Mouse (Mus musculus) embryo, embryonic 10.5 days (tissue): ENCODE measurements around the gene Imp4.
"Not testable (repeated sequence)": the region's sequence is repeated elsewhere in the genome, so short reads cannot be mapped to it uniquely, and the experiment has no call there.

Experiments used
- DNase-seq: peaks from one replicate; pipeline ENCODE4 v3.0.0-alpha.2; 2015; ENCODE audit warnings: low spot score

Imp4 gene

DNA sequence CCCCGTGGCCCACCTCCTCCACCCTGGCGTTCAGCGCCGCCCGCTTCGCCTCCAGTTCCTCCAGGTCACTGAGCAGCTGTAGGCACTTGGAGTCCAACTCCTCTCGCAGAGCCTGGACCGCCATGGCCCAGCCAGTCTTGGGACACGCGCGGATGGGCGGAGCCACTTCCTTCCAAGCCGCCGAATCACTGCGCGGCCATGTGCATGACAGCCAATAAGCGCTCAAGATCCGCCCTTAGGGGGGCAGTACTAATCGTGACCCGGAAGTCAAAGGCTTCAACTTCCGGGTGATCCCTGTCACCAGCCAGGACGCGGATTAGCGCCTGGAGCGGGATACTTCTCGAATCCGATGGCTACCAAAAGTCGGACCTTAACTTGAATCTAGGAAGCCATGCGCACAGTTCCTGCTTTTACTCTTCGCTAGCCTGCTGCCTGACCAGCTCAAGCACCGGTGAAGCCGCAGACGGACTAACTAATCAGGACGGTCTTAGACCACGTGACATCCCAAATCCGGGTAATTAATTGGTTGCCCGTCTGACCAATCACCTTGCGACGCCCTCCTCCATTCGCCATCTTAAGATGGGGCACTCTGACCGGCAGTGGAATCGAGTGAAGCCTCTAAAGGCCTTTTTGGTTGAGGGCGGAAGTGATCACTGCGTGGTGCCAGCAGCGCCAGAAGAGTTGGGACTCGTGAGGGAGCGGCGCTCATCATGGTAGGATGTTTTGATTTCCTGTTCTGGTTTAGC, at the start of gene Imp4, which contains the start of gene Ccdc115:
Gene Imp4 (plus strand): TSS at position 637 of the 746 bp plus-strand sequence.
Gene Ccdc115 (minus strand): TSS at position 458 of the 746 bp plus-strand sequence.
- peak; percentile 99 for DNase-seq

DNA sequence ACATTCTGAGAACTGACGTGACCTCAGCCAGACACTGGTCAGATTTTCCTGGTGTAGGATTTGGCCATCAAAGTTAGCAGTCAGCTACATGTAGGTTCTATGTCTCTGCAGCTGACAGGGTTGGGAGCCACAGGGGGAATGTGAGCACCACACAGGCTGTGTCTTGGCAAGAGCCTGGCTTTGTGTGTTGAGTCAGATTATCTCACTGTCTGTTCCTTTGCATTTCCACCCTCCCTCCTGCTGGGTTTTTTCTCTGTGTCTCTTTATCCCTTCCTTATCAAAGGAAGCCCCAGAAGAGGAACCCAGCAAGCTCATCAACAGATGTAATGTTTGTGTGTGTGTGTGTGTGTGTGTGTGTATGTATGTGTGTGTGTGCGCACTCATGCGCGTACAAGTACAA, 43.3 kb upstream of the Imp4 start:
- no peak for DNase-seq

DNA sequence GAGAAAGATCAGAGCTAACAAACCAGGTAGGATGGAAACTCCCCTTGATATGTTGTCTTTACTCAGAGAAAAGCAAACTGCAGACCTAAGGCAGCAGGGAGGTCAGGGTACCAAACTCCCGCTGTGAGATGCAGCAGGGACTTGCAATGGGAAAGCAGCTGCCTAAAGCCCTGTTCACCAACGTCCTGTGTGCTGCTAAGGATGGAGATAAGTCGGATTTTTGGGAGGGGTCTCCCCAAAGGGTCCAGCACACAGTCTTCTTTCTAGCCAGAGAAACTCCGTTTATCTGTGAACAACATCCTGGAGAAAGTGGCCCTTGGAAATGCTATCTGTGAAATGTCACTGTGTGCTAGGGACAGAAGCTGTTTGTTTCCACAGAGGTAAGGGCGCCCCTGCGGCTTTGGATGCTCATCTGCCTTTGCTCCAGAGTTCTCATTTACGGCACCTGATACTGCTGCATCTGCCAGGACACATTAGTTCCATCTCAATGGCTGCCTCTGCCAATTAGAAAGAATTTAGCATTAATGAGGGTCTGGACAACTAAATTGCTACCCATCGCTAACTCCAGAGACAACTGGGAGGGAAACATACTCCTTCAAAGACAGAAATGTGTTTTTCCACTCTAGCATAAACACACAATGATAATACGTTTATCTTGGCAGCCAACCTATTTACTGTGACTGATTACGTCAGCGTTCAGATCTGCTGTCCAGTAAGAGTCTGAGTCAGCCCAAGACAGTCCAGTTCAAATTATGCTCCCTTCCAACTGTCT, 40.3 kb upstream of the Imp4 start:
- DNase-seq, result no peak

DNA sequence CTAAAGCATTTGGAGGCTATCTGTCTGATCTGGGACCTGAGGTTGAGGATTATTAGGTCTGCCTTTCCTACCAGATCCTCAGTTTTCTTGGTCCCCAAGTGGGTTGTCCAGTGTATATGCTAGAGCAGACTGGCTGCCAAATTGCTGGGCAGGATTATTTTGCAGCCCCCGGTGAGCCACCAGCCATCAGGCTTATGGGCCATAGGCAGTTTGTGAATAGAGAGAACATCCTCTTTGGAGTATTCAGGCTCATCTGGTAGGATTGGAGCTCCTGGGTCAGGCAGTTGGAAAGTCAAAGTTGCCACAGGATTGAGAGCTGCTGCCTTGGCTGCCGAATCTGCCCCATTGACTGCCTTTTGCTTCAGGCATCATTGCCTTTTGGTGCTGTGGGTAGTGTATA, 11.2 kb upstream of the Imp4 start:
- no peak for DNase-seq

DNA sequence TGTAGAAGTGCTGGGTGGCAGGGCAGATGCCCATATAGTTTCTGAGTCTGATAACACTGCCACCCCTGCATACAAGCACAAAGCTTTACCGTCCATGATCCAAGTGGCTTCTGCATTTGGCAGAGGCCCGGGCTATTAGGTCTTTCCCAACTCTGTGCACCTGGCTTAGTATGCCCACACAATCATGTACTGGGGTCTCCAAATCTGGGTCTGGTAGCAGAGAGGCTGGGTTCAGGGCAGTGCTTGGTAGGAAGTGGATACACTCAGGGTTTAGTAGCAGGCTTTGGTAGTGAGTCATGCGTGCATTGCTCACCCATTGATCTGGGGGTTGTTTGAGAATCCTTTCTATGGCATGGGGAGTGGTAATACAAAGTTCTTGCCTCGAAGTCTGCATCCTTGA, 10.4 kb upstream of the Imp4 start:
- DNase-seq, result no peak

DNA sequence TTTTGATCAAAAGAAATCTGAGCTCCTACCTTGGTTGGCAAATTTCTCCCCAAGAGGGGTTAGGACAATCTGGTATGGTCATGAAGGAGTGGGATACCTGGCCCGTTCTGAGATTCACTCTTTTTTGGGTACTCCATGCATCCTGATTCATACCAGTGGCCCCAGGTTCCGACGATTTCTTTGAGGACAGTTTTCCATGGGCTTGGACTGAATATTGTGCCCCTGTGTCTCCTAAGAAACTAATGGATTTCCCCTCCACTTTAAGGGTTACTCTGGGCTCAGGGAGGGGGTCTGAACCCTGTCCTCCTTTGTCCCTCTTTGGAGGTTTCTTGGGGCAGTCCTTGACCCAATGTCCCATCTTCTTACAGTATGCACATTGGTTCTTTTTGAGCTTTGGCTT, 8.7 kb upstream of the Imp4 start:
- no peak for DNase-seq

DNA sequence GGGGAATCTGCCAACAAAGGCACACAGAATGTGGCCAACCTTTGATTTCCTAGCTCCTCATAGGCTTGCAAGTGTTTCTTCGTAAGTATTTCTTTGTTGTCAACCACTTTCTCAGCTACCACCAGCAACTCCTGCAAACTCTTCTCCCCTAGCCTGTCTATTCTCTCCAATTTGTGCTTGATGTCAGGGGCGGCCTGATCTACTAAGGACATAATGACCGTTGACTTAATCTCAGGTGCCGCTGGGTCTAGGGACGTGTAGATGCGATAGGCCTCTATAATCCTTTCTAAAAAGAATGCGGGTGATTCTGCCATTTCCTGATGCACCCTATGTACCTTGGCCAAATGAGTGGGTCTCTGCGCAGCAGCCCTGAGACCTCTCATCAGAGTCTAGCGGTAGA, 8.2 kb upstream of the Imp4 start:
- no peak for DNase-seq

DNA sequence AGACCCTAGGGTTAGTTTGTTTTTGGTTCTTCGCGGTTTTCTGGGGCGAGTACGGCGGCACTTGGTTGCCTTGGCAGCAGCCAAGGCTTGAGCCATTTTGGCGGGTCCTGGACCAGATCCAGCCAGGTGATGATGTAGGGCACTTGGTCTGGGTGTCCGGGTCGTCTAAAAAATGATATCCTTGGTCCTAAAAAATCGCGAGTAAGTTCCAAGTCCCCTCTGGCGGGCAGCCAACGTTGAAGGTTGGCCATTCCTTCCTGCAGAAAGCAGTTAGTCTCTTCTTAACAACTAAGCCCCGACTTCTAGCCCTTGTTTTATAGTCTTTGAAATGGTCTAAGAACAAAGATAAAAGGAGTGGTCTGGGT, 7.3 kb upstream of the Imp4 start:
- DNase-seq, result no peak

DNA sequence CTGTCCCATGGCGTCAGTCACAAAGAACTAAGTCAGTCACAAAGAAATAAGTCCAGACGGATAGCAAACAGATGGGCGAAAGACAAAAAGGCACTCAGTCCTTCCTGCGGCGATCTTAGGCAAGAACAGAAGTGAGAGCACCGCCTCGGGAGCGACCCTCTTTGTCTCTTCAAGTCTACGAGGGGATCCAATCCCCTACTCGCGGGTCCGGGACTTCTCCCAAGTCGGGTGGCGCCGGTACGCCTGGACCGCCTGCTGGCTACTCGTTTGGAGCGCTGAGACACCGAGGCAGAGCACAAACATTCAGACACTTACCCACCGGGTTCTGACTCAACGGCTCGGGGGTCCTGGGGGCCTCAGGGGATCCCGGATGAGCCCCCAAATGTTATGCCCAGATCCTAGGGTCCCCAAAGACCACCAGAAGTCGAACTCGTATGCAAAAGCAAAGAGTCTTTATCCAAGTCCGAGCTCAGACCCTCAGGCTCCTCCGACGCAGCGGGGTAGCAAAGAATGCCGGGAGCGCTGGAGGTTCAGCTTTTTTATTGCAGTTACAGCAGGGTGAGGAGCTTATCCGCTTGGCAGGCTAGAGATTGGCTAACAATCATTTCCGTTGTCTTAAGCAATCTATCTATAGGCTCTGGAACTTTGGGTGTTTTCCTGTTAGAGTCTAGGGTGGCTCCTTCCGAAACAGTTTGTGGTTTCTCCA, 6.7 kb upstream of the Imp4 start:
- peak; percentile 74 for DNase-seq

DNA sequence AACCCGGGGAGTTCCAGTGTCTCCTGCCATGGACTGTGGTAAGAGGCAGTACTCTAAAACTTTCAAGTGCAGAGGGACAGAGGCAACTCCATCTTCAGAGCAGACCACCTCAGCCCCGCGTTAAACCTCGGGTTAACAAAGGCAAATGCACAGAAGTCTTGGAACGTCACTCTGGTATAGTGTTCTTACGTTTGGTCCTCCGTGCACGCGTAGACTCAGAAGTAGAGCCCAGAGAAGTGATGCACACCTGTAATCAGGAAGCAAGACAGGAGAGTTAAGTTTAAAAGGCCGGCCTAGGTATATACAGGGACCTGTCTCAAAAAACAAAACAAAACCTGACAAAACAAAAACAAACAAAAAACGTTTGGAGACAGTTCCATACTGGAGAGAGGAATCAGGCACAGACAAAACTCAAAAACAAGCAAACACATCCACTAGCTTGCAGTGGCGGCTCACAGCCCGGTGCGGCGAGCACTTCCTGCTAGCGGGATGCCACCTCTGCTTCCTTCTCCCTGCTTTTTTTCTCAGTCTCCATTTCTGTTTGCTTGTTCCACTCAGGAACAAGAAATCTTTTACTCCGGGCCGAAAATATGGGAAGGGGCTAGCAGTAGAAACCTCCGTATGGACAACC, 5.6 kb upstream of the Imp4 start:
- peak; percentile 63 for DNase-seq

DNA sequence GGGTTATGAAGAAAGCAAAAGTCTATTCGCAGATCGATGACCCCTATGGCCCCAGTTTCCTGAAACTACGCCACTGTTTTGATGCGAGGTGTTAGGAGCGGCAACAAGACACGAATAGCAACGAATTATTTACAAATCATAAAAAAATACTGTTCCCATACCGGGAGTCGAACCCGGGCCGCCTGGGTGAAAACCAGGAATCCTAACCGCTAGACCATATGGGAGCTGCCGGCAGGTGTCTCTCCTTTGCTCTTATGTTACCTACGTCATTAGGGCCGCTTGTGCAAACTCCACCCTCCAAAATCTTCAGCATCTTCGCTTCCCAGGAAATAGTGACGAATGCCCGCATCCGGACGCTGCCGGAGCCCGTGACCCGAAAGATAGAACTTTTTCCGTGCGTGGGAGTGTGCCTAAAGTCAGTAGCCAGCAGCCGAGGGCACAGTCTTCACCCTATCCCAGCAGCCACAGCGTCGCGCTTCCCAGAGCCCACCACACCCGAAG, 4.9 kb upstream of the Imp4 start:
- DNase-seq, result peak; percentile 96

DNA sequence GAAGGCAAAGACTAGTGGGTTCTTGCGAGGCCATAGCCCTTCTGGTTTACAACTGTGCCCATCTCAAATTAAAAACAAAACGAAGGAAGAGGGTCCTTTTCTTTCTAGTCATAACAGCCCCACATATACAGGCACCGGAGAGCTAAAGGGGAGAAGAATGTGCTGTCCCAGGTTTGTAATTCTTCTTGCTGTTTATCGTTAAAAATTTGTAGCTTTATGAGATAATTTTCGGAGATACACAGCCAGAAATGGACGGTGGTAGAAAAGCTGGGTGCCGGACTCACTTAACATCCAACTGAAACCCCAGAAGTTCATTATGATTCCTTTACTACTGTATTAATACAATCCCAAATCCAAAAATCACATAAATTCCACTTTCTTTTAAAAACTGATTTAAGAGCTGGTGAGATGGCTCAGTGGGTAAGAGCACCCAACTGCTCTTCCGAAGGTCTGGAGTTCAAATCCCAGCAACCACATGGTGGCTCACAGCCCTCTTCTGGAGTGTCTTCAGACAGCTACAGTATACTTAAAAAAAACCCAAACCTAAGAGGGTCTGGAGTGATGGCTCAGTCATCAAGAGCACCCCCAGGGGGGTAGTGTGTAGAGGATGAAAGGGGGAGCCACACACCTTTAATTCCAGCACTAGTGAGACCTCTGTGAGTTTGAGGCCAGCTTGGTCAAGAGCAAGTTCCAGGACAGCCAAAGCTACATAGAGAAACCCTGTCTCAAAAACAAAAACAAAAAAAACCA, 4.1 kb upstream of the Imp4 start:
- DNase-seq, result peak; percentile 22

DNA sequence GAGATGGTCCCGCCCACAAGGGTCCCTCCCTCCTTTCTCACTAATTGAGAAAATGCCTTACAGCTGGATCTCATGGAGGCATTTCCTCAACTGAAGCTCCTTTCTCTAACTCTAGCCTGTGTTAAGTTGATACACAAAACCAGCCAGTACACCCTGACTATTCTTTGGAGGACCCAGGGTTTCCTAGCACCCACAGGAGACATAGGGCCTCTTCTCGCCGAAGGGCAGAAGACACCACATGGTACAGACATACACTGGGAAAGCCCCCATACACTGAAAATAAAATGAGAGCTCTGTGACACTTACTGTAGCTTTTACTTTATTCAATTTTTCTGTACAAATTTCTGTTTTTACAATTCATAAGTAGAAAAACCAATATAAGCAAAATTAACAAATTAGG, 3.3 kb upstream of the Imp4 start:
- DNase-seq, result no peak

DNA sequence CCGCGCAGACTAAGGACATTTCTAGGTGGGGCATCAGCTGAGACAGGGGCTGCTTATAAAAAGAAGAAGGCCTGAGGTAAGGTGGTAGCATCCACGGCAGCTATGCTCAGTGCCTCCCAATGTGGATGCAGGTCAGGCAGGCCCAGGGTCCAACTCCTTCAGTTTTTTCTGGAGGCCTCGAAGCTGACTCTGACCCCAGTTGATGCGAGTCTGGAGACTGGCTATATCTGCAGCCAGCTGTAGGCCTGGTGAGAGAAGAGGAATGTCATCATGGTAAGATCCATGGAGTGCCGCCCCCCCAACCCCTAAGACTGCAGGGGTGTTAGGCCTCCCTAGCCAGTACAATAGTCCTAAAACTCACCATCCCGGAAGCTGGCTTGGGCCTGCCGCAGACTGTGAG, 2.3 kb upstream of the Imp4 start:
- DNase-seq, result not testable (repeated sequence)

DNA sequence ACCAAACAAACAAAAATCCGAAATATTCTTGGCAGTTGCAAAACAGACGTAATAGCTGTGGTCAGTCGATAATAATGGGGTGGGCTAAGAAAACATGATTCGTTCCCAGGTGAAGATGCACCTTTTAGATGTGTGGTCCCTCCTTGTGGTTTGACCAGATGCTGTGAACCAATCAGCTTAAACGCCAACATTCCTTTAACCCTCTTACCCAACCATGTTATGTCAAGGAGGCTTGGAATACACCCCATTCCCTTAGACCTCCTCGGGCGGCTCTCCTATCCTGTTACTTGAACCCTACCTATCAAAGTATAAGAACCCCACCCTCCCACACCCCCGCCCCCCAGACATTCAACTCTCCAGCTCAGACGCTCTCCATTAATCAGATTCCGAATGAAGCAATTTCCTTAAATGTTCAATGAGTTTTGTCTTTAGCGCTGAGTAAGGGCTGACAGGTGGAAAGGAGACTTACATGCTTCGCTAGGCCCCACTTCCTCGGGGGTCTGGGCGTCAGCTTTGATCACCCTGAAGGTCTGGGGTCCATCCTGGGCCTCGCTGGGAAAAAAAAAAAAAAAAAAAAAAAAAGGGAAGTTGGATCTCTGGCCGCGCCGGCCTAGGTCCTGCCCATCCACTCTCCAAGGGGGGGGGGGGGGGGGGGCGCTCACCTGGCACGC, 1.1 kb upstream of the Imp4 start:
- no peak for DNase-seq

DNA sequence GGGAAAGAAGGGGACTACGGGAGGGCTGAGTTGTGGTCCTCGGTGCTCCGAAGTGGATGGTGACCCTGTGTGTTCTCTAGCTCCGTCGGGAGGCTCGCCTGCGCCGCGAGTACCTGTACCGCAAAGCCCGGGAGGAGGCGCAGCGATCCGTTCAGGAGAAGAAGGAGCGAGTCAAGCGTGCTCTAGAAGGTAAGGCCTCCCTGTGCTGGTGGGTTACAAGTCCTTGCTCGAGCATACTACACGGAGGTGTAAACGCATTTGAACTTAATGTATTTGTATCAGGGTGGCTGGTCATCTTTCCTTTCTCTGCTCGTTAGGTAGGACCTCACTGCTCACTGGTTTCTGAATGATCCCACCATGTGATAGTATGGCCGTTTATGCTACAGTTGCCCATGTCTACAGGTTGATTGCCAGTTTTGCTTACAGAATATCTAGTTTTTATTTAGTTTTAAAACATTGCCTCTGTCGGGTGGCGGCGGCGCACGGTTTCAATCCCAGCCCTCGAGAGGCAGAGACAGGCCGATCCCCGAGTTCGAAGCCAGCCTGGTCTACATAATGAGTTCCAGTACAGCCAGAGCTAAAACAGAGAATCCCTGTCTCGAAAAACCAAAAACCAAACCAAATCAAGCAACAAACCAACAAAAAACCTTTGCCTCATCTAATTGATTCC, 445 bp downstream of the Imp4 start:
- no peak for DNase-seq

DNA sequence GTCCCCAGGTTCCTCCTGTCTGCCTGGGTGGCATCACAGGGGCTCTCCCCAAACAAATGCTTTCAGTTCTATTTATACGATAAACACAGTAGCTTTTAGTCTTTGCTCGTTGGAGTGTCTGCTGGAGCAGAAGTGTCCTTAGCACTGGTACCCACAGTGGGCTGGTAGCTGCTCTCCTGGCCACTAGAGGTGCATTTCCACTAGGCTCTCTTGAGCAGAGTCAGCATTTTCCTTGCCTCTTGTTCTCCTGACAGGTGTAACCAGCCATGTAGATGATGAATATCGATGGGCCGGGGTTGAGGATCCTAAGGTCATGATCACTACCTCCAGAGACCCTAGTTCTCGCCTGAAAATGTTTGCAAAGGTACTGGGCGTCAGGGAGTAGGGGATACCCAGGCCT, 3.5 kb downstream of the Imp4 start:
- no peak for DNase-seq

DNA sequence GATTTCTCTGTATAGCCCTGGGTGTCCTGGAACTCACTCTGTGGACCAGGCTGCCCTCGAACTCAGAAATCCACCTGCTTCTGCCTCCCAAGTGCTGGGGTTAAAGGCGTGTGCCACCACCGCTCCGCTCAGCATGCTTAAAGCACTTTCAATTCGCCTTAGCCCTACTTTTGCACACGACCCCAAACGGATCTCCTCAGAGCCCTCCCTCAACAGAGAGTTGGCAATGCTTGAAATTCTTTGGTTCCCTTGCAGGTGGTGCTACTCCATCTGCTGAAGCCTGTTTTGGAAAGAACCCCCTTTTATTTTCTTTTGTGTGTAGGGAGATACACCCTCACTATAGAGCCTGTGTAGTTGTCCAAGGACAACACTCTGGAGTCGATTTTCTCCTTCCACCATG, 18.8 kb downstream of the Imp4 start:
- DNase-seq, result peak; percentile 22

DNA sequence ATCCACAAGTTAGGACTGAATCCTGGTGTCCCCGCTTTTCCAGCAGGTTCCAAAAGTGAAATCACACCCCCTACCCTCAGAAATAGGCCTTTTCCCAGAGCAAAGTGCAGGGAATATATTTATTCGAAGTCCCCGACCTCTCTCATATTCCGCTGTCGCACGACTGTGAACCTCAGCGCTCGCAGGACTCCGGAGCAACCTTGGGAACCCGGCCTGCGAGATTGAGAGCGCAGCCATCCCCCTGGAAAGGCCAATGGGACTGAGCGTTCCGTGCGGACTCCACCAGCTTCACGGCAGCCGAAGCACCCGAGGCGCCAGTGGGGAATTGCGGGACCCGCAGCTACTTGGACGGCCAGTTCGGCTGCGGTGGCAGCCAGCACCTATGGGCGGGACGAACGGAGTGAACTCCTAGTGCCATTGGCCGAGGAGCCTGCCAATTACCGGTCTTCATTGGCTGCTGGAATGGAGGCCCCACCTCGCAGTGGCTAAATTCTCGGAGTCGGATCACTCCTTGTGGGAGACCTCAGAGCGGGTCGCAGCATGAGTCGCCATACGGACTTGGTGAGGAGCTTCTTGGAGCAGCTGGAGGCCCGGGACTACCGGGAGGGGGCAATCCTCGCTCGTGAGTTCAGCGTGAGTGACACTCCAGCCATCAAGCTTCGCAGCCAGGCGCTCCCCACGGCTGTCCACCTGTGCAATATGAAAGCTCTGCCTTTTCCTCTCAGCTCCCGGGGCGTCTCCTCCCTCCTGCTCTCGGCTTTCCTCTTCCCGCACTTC, 19.8 kb downstream of the Imp4 start, which contains the start of gene Ptpn18:
Gene Ptpn18 (plus strand): TSS at position 479 of the 777 bp plus-strand sequence.
- peak; percentile 95 for DNase-seq

DNA sequence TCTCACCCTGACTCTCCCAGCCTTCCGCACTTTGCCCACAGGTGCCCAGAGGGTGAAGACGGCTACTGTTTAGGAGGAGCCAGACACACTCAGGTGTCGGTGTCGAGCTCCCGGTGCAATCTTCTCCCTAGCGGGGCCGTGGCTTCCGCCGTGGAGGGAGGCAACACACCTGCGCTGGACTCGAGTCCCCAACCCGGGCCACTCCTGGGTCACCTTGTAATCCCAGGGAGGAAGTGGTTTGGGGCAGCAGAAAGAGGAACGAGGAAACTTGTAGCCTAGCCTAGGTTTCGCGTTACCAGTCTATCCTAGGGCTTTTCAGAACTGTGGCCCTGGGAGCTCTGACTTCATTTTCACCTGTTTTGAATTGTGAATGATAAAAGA, 20.4 kb downstream of the Imp4 start:
- no peak for DNase-seq
